Mouse (Mus musculus): ENCODE measurements around the gene Slc10a7. TPM values are rescaled to one million over a fixed set of nuclear protein-coding genes. Genes with fewer than 3 reads are reported as not detected.

Gene Slc10a7
- polyA plus RNA-seq, 1 experiment from 2014 or later = 11.3 TPM

DNA sequence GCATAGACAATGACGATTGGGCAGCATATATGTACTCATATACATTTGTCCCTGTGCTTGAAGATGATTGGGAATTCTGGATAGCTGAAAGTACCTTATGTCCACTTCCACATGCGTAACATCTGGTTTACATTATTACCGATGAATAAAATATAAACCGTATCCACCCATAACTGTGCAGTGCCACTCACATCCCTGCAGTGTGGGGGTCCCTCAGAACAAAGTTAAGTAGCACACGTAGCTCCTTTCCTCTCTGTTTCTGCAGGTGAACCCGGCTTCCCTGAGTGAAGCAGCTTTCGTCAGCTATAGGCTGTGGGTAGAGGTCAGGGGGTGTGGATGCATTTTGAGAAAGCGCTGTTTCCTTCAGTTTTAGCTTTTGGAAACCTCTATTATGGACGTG lies 132.8 kb downstream of the Slc10a7 start:
- no peaks in the 10 kb centered on the region for H3K27me3 ChIP-seq (ENCODE audit: control insufficient read depth, insufficient read depth, low read length)
- no peak for ATAC-seq (ENCODE audit: low FRiP score, low TSS enrichment)
- H3K9ac ChIP-seq (ENCODE audit: low read depth, low read length) = no peak overlapping the region
- H3K9me3 ChIP-seq (ENCODE audit: control insufficient read depth, low read length) = peaks cover 5% of the 10 kb centered on the region; the same call in 1 of the 2 replicates
- no peaks in the 10 kb centered on the region for H3K4me1 ChIP-seq (ENCODE audit: control insufficient read depth, insufficient read depth, low read length)
- no peak overlapping the region for H3K27ac ChIP-seq (ENCODE audit: low read depth, low read length)
- H3K4me2 ChIP-seq (replicated peaks; ENCODE audit: low read depth, low read length) = no peak overlapping the region
- WGBS = 81% methylated on average over 9 of the region's 9 CpGs
- H3K36me3 ChIP-seq (ENCODE audit: control insufficient read depth, insufficient read depth, low read length) = no peaks in the 10 kb centered on the region
- no peak overlapping the region for H3K4me3 ChIP-seq (ENCODE audit: low read length)

DNA sequence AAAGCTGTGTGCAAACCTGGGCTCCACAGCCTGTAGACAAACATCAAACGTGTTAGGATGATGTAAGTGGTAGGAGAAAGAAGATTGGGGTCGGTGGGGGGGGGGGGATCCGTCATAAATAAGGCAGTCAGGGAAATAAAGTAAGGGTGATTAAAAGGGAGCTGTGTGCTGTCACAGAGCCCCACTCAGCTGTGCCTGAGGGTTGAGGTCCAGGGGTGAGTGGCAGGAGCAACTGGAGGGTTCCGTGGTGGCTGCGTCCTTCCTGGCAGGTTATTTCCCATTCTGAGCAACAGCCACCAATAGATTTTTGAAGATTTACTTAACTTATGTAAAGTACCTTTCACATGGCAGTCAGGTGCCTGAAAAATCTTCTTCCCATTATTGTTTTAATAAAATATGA lies 133.2 kb downstream of the Slc10a7 start:
- Histone ChIP-seq H3K36me3 (ENCODE audit: control insufficient read depth, insufficient read depth, low read length) (no peaks in the 10 kb centered on the region), H3K9ac (ENCODE audit: low read depth, low read length) (no peak overlapping the region), H3K4me2 (replicated peaks; ENCODE audit: low read depth, low read length) (no peak overlapping the region), H3K27ac (ENCODE audit: low read depth, low read length) (no peak overlapping the region), H3K4me3 (ENCODE audit: low read length) (no peak overlapping the region), H3K9me3 (ENCODE audit: control insufficient read depth, low read length) (peaks cover 5% of the 10 kb centered on the region; the same call in 1 of the 2 replicates), H3K4me1 (ENCODE audit: control insufficient read depth, insufficient read depth, low read length) (no peaks in the 10 kb centered on the region), H3K27me3 (ENCODE audit: control insufficient read depth, insufficient read depth, low read length) (no peaks in the 10 kb centered on the region)
- ATAC-seq (ENCODE audit: low FRiP score, low TSS enrichment) = no peak
- WGBS = 36% methylated on average over 5 of the region's 5 CpGs

DNA sequence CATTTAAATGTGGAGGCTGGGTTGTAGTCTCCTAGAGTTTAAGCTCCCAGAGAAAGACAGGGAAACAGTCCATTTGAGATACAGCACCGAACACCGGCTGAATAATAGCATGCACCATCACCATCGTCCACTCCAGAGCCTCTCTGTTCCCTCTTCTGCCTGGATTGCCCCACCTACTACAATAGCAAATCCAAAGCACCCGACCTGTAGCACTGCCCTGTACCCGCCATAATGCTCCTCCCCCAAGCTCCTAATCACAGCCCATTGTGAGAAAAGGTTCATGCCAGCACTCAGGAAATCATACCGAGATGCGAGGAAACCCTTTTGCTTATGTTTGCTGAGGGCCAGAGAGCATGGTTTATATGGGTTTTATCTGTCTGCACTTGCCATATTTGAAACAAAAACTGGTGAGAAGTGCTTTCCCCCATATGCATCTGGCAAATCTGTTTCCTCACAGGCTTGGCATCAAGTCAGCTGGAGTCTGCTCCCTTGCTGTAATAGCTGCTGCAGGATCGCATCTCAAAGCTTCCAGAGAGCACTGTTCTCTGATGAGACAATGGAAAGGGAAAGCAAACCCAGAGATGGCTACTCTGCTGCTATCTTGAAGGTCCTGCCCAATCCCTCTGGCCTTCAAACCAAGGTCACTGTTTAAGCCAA lies 138.0 kb downstream of the Slc10a7 start:
- 66% methylated on average over 8 of the region's 8 CpGs for WGBS
- Histone ChIP-seq H3K4me1 (ENCODE audit: control insufficient read depth, insufficient read depth, low read length) (no peaks in the 10 kb centered on the region), H3K4me3 (ENCODE audit: low read length) (no peak overlapping the region), H3K36me3 (ENCODE audit: control insufficient read depth, insufficient read depth, low read length) (no peaks in the 10 kb centered on the region), H3K9me3 (ENCODE audit: control insufficient read depth, low read length) (peaks cover 5% of the 10 kb centered on the region; the same call in 1 of the 2 replicates), H3K27me3 (ENCODE audit: control insufficient read depth, insufficient read depth, low read length) (no peaks in the 10 kb centered on the region), H3K27ac (ENCODE audit: low read depth, low read length) (no peak overlapping the region), H3K9ac (ENCODE audit: low read depth, low read length) (no peak overlapping the region), H3K4me2 (replicated peaks; ENCODE audit: low read depth, low read length) (no peak overlapping the region)
- no peak for ATAC-seq (ENCODE audit: low FRiP score, low TSS enrichment)

GRCm38 (mm10) chr8:78647846-78648245 lies 138.7 kb downstream of the Slc10a7 start:
- Histone ChIP-seq H3K9me3 (ENCODE audit: control insufficient read depth, low read length) (peaks cover 5% of the 10 kb centered on the region; the same call in 1 of the 2 replicates), H3K4me3 (ENCODE audit: low read length) (no peak overlapping the region), H3K27me3 (ENCODE audit: control insufficient read depth, insufficient read depth, low read length) (no peaks in the 10 kb centered on the region), H3K4me1 (ENCODE audit: control insufficient read depth, insufficient read depth, low read length) (no peaks in the 10 kb centered on the region), H3K27ac (ENCODE audit: low read depth, low read length) (no peak overlapping the region), H3K36me3 (ENCODE audit: control insufficient read depth, insufficient read depth, low read length) (no peaks in the 10 kb centered on the region), H3K9ac (ENCODE audit: low read depth, low read length) (no peak overlapping the region), H3K4me2 (replicated peaks; ENCODE audit: low read depth, low read length) (no peak overlapping the region)
- no peak for ATAC-seq (ENCODE audit: low FRiP score, low TSS enrichment)
- 53% methylated on average over 4 of the region's 4 CpGs for WGBS

GRCm38 (mm10) chr8:78648918-78649317 lies 139.8 kb downstream of the Slc10a7 start:
- Histone ChIP-seq H3K36me3 (ENCODE audit: control insufficient read depth, insufficient read depth, low read length) (no peaks in the 10 kb centered on the region), H3K4me3 (ENCODE audit: low read length) (no peak overlapping the region), H3K4me1 (ENCODE audit: control insufficient read depth, insufficient read depth, low read length) (no peaks in the 10 kb centered on the region), H3K27ac (ENCODE audit: low read depth, low read length) (no peak overlapping the region), H3K9me3 (ENCODE audit: control insufficient read depth, low read length) (peaks cover 5% of the 10 kb centered on the region; the same call in 1 of the 2 replicates), H3K4me2 (replicated peaks; ENCODE audit: low read depth, low read length) (no peak overlapping the region), H3K27me3 (ENCODE audit: control insufficient read depth, insufficient read depth, low read length) (no peaks in the 10 kb centered on the region), H3K9ac (ENCODE audit: low read depth, low read length) (no peak overlapping the region)
- ATAC-seq (ENCODE audit: low FRiP score, low TSS enrichment) = no peak
- 48% methylated on average over 7 of the region's 7 CpGs for WGBS

DNA sequence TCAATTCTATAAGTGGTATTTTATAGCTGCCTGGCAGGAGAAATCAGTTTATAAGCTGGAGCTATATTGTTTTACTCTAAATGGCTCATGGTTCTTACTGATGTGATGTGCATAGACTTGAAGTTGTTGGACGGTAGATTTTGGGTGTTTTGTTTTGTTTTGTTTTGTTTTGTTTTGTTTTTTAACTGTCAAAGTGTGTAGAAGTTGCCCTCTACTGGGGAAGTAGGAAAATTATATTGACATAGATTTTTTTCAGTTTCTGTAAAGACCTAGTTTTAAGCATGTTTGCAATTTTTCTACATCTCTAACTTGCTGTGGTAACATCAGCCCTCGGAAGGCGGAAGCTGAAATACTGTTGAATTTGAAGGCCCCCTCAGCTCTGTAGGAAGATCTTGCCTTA lies 142.5 kb downstream of the Slc10a7 start:
- Histone ChIP-seq H3K36me3 (ENCODE audit: control insufficient read depth, insufficient read depth, low read length) (no peaks in the 10 kb centered on the region), H3K9ac (ENCODE audit: low read depth, low read length) (no peak overlapping the region), H3K9me3 (ENCODE audit: control insufficient read depth, low read length) (no peaks in the 10 kb centered on the region), H3K27me3 (ENCODE audit: control insufficient read depth, insufficient read depth, low read length) (no peaks in the 10 kb centered on the region), H3K4me2 (replicated peaks; ENCODE audit: low read depth, low read length) (no peak overlapping the region), H3K27ac (ENCODE audit: low read depth, low read length) (no peak overlapping the region), H3K4me3 (ENCODE audit: low read length) (no peak overlapping the region), H3K4me1 (ENCODE audit: control insufficient read depth, insufficient read depth, low read length) (no peaks in the 10 kb centered on the region)
- WGBS = 80% methylated on average over 3 of the region's 3 CpGs
- no peak for ATAC-seq (ENCODE audit: low FRiP score, low TSS enrichment)

DNA sequence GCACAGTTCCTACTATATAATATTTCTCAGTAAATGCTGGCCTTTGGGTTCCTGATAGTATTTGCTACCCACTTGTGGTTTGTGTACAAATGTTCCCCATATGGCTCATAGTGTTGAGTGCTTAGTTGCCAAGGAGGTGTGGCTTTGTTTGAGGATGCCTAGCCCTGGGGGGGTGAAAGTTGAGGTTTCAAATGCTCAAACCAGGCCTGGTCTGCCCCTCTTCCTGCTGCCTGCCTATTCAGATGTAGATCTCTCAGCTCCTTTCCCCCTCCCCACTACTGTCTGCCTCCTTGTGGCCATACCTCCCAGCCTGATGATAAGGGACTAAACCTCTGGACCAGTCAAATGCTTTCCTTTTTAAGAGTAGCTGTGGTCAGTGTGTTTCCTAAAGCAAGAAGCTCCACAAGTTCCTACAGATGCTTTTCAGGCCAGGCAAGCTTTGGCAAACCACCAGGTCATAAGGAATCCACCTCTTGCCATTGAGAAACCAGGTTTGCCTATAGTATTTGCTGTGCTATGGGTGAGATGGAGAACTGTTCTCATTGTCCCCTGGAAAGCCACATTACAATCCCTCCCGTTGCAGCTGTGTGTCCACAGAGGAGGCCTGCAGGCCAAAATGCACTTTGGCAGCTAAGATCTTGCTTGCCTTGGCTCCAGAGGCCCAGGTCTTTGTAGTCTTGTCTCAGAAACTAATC lies 146.4 kb downstream of the Slc10a7 start:
- no peak for ATAC-seq (ENCODE audit: low FRiP score, low TSS enrichment)
- H3K27me3 ChIP-seq (ENCODE audit: control insufficient read depth, insufficient read depth, low read length) = no peaks in the 10 kb centered on the region
- H3K27ac ChIP-seq (ENCODE audit: low read depth, low read length) = no peak overlapping the region
- H3K4me2 ChIP-seq (replicated peaks; ENCODE audit: low read depth, low read length) = no peak overlapping the region
- no peak overlapping the region for H3K9ac ChIP-seq (ENCODE audit: low read depth, low read length)
- WGBS = 39% methylated on average over 1 of the region's 1 CpGs
- H3K9me3 ChIP-seq (ENCODE audit: control insufficient read depth, low read length) = no peaks in the 10 kb centered on the region
- no peaks in the 10 kb centered on the region for H3K36me3 ChIP-seq (ENCODE audit: control insufficient read depth, insufficient read depth, low read length)
- no peak overlapping the region for H3K4me3 ChIP-seq (ENCODE audit: low read length)
- no peaks in the 10 kb centered on the region for H3K4me1 ChIP-seq (ENCODE audit: control insufficient read depth, insufficient read depth, low read length)

DNA sequence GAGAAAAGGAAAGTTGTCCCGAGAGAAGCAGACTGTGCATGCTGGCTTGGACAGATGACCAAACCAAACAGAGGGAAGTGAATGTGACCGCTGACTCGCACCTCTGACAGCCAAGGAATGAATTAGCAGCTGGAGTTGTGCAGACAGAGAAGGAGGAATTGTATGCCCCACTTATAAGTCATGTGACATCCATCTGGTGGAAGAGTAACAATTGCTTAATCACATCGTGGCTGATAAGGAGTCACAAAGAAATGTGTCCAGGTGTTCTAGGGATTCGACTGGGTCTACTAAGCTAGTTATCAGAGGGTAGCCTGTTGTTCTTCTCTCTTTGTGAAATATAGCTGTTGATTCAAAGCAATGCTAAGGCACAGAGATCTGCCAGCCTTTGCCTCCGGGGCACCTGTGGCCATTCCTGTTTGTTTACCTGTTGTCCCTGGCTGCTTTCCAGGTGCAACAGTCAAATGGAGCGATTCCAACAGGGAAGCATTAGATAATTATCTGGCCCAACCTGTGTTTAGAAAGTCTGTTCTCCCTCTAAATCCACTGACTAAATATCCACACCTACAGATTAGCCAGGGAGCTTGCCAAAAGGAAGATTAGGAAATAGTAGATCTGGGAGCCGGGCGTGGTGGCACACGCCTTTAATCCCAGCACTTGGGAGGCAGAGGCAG lies 147.7 kb downstream of the Slc10a7 start:
- ATAC-seq (ENCODE audit: low FRiP score, low TSS enrichment) = no peak
- no peaks in the 10 kb centered on the region for H3K36me3 ChIP-seq (ENCODE audit: control insufficient read depth, insufficient read depth, low read length)
- no peaks in the 10 kb centered on the region for H3K27me3 ChIP-seq (ENCODE audit: control insufficient read depth, insufficient read depth, low read length)
- no peaks in the 10 kb centered on the region for H3K9me3 ChIP-seq (ENCODE audit: control insufficient read depth, low read length)
- 83% methylated on average over 10 of the region's 10 CpGs for WGBS
- H3K4me1 ChIP-seq (ENCODE audit: control insufficient read depth, insufficient read depth, low read length) = no peaks in the 10 kb centered on the region
- no peak overlapping the region for H3K4me2 ChIP-seq (replicated peaks; ENCODE audit: low read depth, low read length)
- H3K4me3 ChIP-seq (ENCODE audit: low read length) = no peak overlapping the region
- no peak overlapping the region for H3K9ac ChIP-seq (ENCODE audit: low read depth, low read length)
- no peak overlapping the region for H3K27ac ChIP-seq (ENCODE audit: low read depth, low read length)

DNA sequence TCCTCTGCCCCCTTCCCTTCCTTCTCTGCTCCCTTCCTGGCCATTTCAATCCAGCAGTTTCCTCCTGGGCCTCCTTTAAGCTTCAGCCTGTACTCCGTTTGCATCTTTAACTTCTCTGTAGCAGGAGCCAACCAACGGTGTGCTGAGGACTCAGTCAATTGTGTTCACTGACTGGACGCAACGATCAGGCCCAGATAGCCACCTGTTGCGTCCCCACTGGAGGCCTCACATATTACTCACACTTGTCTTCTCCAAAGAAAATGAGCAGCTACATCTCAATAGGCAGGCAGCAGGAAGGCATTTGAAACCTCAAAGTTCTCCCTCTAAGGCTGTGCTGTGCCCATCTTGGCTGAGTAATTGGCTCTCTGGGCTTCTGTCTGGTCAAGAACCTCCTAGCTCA lies 149.0 kb downstream of the Slc10a7 start:
- Histone ChIP-seq H3K4me3 (ENCODE audit: low read length) (no peak overlapping the region), H3K36me3 (ENCODE audit: control insufficient read depth, insufficient read depth, low read length) (no peaks in the 10 kb centered on the region), H3K9ac (ENCODE audit: low read depth, low read length) (no peak overlapping the region), H3K9me3 (ENCODE audit: control insufficient read depth, low read length) (no peaks in the 10 kb centered on the region), H3K27ac (ENCODE audit: low read depth, low read length) (no peak overlapping the region), H3K27me3 (ENCODE audit: control insufficient read depth, insufficient read depth, low read length) (no peaks in the 10 kb centered on the region), H3K4me2 (replicated peaks; ENCODE audit: low read depth, low read length) (no peak overlapping the region), H3K4me1 (ENCODE audit: control insufficient read depth, insufficient read depth, low read length) (0 out of 2 replicates have a peak, but pooled peaks cover 3% of the 10 kb centered on the region)
- ATAC-seq (ENCODE audit: low FRiP score, low TSS enrichment) = no peak
- 86% methylated on average over 5 of the region's 5 CpGs for WGBS
